Mouse (Mus musculus): Measurements from ENCODE around the gene Agbl1. TPM values are rescaled to one million over a fixed set of nuclear protein-coding genes. Genes with fewer than 3 reads are reported as not detected.

Agbl1 gene
- polyA plus RNA-seq, 1 experiment from 2014 or later = not detected

DNA sequence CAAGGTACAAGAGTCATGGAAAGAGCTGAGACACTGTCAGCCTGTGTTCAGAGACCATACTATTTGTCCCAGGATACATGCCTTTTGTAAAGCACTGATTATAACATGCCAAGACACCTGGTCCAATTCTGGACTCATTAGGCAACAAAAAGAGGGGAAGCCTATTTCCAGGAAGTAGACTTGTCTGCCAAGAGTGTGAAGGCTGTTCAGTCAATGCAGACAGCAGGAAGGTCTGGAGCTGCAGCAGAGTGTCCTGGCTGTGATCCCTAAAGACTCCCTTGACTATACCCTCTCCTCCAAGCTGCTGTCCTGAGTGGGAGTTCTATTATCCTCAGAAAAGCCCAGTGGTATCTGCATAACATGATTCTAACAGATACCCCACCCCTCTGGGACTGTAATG lies 689.2 kb downstream of the Agbl1 start:
- H3K27ac ChIP-seq (ENCODE audit: low read length) = no peak overlapping the region
- H3K36me3 ChIP-seq (ENCODE audit: control insufficient read depth, insufficient read depth) = no peaks in the 10 kb centered on the region
- no peak overlapping the region for H3K4me3 ChIP-seq (ENCODE audit: low read length)
- no peaks in the 10 kb centered on the region for H3K4me1 ChIP-seq (ENCODE audit: control insufficient read depth, insufficient read depth, low read length)
- no peak for ATAC-seq (replicated peaks; ENCODE audit: extremely low read depth, insufficient read depth, low FRiP score)
- no peak overlapping the region for H3K9ac ChIP-seq (ENCODE audit: low read length)
- H3K4me2 ChIP-seq (ENCODE audit: low read depth, low read length) = no peak overlapping the region
- H3K27me3 ChIP-seq (ENCODE audit: control insufficient read depth, insufficient read depth, low read length) = no peaks in the 10 kb centered on the region
- no peaks in the 10 kb centered on the region for H3K9me3 ChIP-seq (replicated peaks; ENCODE audit: control insufficient read depth, low read length)

DNA sequence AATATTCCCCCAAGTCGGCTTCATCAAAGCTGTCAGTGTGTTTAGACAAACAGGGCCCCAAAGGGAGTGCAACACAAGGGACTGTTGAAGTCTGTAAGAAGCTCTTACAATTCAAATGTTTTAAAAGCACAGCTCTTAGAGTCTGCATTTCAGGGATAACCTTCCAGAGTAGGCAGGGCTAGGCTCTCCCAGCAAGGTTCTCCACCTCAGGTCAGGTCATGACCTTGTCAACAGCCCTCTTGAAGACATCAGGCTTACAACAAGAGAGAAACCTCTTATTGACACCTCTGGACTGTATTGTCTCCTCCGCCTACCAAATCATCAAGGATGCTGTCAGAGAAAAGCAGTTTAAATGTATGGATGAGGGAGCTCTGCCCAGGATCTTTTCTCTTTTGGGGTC lies 692.0 kb downstream of the Agbl1 start:
- Histone ChIP-seq H3K9ac (ENCODE audit: low read length) (no peak overlapping the region), H3K4me2 (ENCODE audit: low read depth, low read length) (no peak overlapping the region), H3K36me3 (ENCODE audit: control insufficient read depth, insufficient read depth) (no peaks in the 10 kb centered on the region), H3K27me3 (ENCODE audit: control insufficient read depth, insufficient read depth, low read length) (no peaks in the 10 kb centered on the region), H3K4me3 (ENCODE audit: low read length) (no peak overlapping the region), H3K27ac (ENCODE audit: low read length) (no peak overlapping the region), H3K4me1 (ENCODE audit: control insufficient read depth, insufficient read depth, low read length) (no peaks in the 10 kb centered on the region), H3K9me3 (replicated peaks; ENCODE audit: control insufficient read depth, low read length) (no peaks in the 10 kb centered on the region)
- WGBS = 44% methylated on average over 2 of the region's 2 CpGs
- no peak for ATAC-seq (replicated peaks; ENCODE audit: extremely low read depth, insufficient read depth, low FRiP score)

DNA sequence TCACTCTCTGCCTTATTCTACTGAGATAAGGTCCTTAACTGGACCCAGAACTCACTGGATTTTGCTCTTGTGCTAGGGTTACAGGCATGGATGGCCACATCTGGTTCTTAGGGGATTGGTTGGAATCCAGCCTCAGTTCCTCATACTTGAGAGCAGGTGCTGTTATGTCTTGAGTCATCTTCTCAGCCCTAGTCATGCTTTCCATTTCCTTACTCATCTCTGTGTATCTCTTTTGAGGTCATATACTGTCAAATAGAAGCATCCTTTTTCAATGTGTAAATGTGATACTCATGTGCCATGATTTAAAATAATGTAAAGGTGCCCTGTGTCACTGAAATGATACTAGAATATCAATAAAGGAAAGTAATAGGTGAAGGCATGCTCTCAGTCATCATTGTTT lies 705.5 kb downstream of the Agbl1 start:
- H3K9me3 ChIP-seq (replicated peaks; ENCODE audit: control insufficient read depth, low read length) = no peaks in the 10 kb centered on the region
- no peak for ATAC-seq (replicated peaks; ENCODE audit: extremely low read depth, insufficient read depth, low FRiP score)
- no peaks in the 10 kb centered on the region for H3K36me3 ChIP-seq (ENCODE audit: control insufficient read depth, insufficient read depth)

DNA sequence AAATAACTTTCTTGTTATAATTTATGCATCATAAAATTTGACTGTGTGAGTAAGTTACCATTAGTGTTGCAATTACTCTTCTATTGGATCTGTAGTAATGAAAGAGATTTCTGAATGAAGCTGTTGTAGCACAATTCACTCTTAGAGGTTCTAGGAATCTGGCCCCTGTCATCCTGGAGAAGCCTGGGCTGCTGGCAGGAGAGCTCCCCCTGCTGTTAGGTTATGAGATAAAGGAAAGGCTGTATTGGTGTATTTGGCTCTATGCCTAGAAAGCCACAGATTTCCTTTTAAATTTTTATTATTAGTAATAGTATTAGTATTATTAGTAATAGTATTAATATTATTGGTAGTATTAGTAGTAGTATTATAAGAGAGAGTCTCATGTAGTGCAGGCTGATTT lies 711.8 kb downstream of the Agbl1 start:
- Histone ChIP-seq H3K4me3 (ENCODE audit: low read length) (no peak overlapping the region), H3K36me3 (ENCODE audit: control insufficient read depth, insufficient read depth) (no peaks in the 10 kb centered on the region), H3K4me2 (ENCODE audit: low read depth, low read length) (no peak overlapping the region), H3K9me3 (replicated peaks; ENCODE audit: control insufficient read depth, low read length) (no peaks in the 10 kb centered on the region), H3K9ac (ENCODE audit: low read length) (no peak overlapping the region), H3K27me3 (ENCODE audit: control insufficient read depth, insufficient read depth, low read length) (no peaks in the 10 kb centered on the region), H3K27ac (ENCODE audit: low read length) (no peak overlapping the region), H3K4me1 (ENCODE audit: control insufficient read depth, insufficient read depth, low read length) (no peaks in the 10 kb centered on the region)
- ATAC-seq (replicated peaks; ENCODE audit: extremely low read depth, insufficient read depth, low FRiP score) = no peak

More for the DNA sequence above, 705.5 kb downstream of the Agbl1 start:
- Histone ChIP-seq H3K27me3 (ENCODE audit: control insufficient read depth, insufficient read depth, low read length) (no peaks in the 10 kb centered on the region), H3K4me3 (ENCODE audit: low read length) (no peak overlapping the region), H3K9ac (ENCODE audit: low read length) (no peak overlapping the region), H3K4me2 (ENCODE audit: low read depth, low read length) (no peak overlapping the region), H3K4me1 (ENCODE audit: control insufficient read depth, insufficient read depth, low read length) (no peaks in the 10 kb centered on the region), H3K27ac (ENCODE audit: low read length) (no peak overlapping the region)

DNA sequence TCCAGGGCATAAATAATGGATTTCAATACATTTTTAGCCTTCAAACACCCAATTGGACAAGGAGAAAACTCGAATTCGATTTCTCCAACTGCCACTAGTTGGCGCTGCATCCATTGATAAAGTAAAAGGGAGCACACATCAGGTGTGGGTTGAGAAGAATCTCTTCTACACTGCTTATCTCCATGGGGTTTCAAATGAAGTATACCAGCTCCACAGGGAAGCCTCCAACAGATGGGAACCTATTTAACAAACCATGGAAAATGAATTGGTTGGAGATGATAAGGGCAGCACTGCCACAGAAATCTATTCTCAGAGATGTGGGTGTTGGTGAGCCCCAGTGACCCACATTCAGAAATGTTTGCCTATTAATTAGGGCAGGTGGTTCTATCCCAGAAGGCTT lies 741.6 kb downstream of the Agbl1 start:
- H3K4me3 ChIP-seq (ENCODE audit: low read length) = no peak overlapping the region
- WGBS = 9% methylated on average over 3 of the region's 3 CpGs
- H3K36me3 ChIP-seq (ENCODE audit: control insufficient read depth, insufficient read depth) = no peaks in the 10 kb centered on the region
- ATAC-seq (replicated peaks; ENCODE audit: extremely low read depth, insufficient read depth, low FRiP score) = no peak
- no peak overlapping the region for H3K27ac ChIP-seq (ENCODE audit: low read length)
- H3K9me3 ChIP-seq (replicated peaks; ENCODE audit: control insufficient read depth, low read length) = no peaks in the 10 kb centered on the region
- no peaks in the 10 kb centered on the region for H3K27me3 ChIP-seq (ENCODE audit: control insufficient read depth, insufficient read depth, low read length)
- no peak overlapping the region for H3K9ac ChIP-seq (ENCODE audit: low read length)
- H3K4me2 ChIP-seq (ENCODE audit: low read depth, low read length) = no peak overlapping the region
- H3K4me1 ChIP-seq (ENCODE audit: control insufficient read depth, insufficient read depth, low read length) = no peaks in the 10 kb centered on the region

DNA sequence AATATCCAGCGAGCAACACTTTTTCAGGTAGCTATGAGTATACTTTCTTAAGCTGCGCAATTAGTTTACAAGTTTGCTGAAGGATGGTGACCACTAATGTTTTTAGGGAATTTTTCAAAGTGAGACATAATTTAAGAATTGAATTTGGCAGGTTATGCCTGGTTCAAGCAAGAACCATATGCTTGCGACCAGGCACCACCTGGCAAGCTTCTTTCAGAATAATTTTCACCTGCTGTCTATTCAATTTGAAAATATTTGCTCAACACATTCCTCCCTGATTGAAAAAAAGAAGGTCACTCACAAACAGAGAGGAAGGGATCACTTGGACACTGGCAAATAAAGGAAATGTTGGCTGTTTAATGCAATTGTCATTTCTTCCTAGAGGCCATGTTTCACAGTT lies 779.9 kb downstream of the Agbl1 start:
- Histone ChIP-seq H3K27me3 (ENCODE audit: control insufficient read depth, insufficient read depth, low read length) (no peaks in the 10 kb centered on the region), H3K9ac (ENCODE audit: low read length) (no peak overlapping the region), H3K27ac (ENCODE audit: low read length) (no peak overlapping the region), H3K9me3 (replicated peaks; ENCODE audit: control insufficient read depth, low read length) (no peaks in the 10 kb centered on the region), H3K36me3 (ENCODE audit: control insufficient read depth, insufficient read depth) (no peaks in the 10 kb centered on the region), H3K4me3 (ENCODE audit: low read length) (no peak overlapping the region), H3K4me2 (ENCODE audit: low read depth, low read length) (no peak overlapping the region), H3K4me1 (ENCODE audit: control insufficient read depth, insufficient read depth, low read length) (no peaks in the 10 kb centered on the region)
- no peak for ATAC-seq (replicated peaks; ENCODE audit: extremely low read depth, insufficient read depth, low FRiP score)
- 78% methylated on average over 3 of the region's 3 CpGs for WGBS

DNA sequence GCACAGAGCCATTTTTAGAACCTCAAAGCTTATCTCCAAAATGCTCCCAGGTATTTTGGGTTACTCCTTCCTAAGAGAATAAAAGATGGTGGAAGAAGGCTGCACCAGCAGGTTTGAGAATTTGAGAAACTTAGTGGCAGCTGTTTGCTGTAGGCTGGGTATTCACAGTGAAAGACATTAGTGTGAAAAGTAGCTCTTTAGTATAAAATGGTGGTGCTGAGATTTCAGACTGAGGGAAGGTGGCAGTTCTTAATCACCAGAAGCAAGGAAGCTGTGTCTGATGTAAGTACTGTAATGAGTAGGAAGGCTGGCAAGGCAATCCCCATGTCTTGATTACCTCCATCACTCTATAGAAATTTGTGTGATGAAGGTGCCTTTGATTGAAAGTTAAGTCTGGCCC lies 799.3 kb downstream of the Agbl1 start:
- H3K27ac ChIP-seq (ENCODE audit: low read length) = no peak overlapping the region
- no peaks in the 10 kb centered on the region for H3K36me3 ChIP-seq (ENCODE audit: control insufficient read depth, insufficient read depth)
- no peaks in the 10 kb centered on the region for H3K4me1 ChIP-seq (ENCODE audit: control insufficient read depth, insufficient read depth, low read length)
- H3K27me3 ChIP-seq (ENCODE audit: control insufficient read depth, insufficient read depth, low read length) = no peaks in the 10 kb centered on the region
- H3K4me3 ChIP-seq (ENCODE audit: low read length) = no peak overlapping the region
- no peak for ATAC-seq (replicated peaks; ENCODE audit: extremely low read depth, insufficient read depth, low FRiP score)
- H3K9me3 ChIP-seq (replicated peaks; ENCODE audit: control insufficient read depth, low read length) = no peaks in the 10 kb centered on the region
- no peak overlapping the region for H3K4me2 ChIP-seq (ENCODE audit: low read depth, low read length)
- H3K9ac ChIP-seq (ENCODE audit: low read length) = no peak overlapping the region

DNA sequence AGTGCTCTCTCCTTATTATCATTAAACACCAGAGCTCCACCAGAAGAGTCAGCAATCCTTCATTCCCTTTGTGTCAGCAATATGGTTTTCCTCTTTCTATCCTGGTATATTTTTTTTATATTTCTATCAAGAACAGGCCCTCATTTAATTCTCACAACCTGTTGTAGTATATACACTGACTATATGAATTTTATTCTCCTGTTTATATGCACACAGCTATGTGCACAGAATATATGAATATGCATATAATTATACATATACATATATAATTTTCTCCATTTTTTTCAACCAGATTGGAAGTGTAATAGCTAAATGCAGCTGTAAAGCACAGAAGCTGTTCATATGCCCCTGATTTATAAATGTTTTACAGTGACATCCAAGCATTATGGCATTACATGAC lies 846.3 kb downstream of the Agbl1 start:
- Histone ChIP-seq H3K9ac (ENCODE audit: low read length) (no peak overlapping the region), H3K36me3 (ENCODE audit: control insufficient read depth, insufficient read depth) (no peaks in the 10 kb centered on the region), H3K9me3 (replicated peaks; ENCODE audit: control insufficient read depth, low read length) (no peaks in the 10 kb centered on the region), H3K4me1 (ENCODE audit: control insufficient read depth, insufficient read depth, low read length) (no peaks in the 10 kb centered on the region), H3K27ac (ENCODE audit: low read length) (no peak overlapping the region), H3K4me2 (ENCODE audit: low read depth, low read length) (no peak overlapping the region), H3K4me3 (ENCODE audit: low read length) (no peak overlapping the region), H3K27me3 (ENCODE audit: control insufficient read depth, insufficient read depth, low read length) (no peaks in the 10 kb centered on the region)
- no peak for ATAC-seq (replicated peaks; ENCODE audit: extremely low read depth, insufficient read depth, low FRiP score)

DNA sequence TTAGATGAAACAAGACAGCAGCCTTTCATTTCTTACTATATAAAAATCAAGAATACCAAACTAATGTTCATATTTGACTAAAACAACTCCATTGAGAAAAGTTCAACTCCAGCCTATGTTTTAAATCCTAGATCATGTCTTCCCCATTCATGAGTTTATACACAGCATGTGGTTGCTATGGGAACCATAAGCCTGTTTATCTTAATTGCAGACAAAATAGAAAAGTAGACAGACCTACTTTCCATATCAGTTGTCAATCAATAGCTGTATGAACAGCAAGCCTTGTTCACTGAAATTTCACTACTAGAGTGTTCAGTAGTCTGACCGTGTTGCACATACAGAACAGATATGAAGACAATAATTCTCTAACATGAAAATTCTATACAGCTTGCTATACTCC lies 857.6 kb downstream of the Agbl1 start:
- H3K4me2 ChIP-seq (ENCODE audit: low read depth, low read length) = no peak overlapping the region
- no peak overlapping the region for H3K4me3 ChIP-seq (ENCODE audit: low read length)
- H3K9ac ChIP-seq (ENCODE audit: low read length) = no peak overlapping the region
- no peak for ATAC-seq (replicated peaks; ENCODE audit: extremely low read depth, insufficient read depth, low FRiP score)
- H3K27ac ChIP-seq (ENCODE audit: low read length) = no peak overlapping the region
- H3K9me3 ChIP-seq (replicated peaks; ENCODE audit: control insufficient read depth, low read length) = no peaks in the 10 kb centered on the region
- no peaks in the 10 kb centered on the region for H3K4me1 ChIP-seq (ENCODE audit: control insufficient read depth, insufficient read depth, low read length)
- no peaks in the 10 kb centered on the region for H3K36me3 ChIP-seq (ENCODE audit: control insufficient read depth, insufficient read depth)
- WGBS = 55% methylated on average over 1 of the region's 1 CpGs
- no peaks in the 10 kb centered on the region for H3K27me3 ChIP-seq (ENCODE audit: control insufficient read depth, insufficient read depth, low read length)

DNA sequence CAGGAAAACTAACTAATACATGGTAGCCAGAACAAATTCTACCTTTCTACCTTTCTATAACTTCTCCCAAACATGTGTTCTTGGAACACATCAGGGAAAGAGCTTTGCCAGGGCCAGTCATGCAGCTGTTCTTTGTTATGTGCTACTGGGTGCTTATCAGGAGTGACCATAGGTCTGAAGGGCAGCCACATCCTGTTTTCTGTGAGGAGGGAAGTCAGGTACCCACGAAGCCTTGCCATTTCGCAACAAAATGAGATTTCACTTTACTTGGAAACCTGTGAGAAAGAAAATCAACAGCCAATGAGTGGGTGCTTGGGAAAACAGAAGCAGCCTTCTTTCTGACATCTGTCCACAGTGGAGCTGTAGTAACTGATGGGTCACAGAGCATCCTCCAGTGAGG lies 865.5 kb downstream of the Agbl1 start:
- Histone ChIP-seq H3K36me3 (ENCODE audit: control insufficient read depth, insufficient read depth) (no peaks in the 10 kb centered on the region), H3K4me1 (ENCODE audit: control insufficient read depth, insufficient read depth, low read length) (no peaks in the 10 kb centered on the region), H3K4me2 (ENCODE audit: low read depth, low read length) (no peak overlapping the region), H3K9ac (ENCODE audit: low read length) (no peak overlapping the region), H3K27ac (ENCODE audit: low read length) (no peak overlapping the region), H3K4me3 (ENCODE audit: low read length) (no peak overlapping the region), H3K27me3 (ENCODE audit: control insufficient read depth, insufficient read depth, low read length) (no peaks in the 10 kb centered on the region), H3K9me3 (replicated peaks; ENCODE audit: control insufficient read depth, low read length) (no peaks in the 10 kb centered on the region)
- WGBS = 46% methylated on average over 2 of the region's 2 CpGs
- no peak for ATAC-seq (replicated peaks; ENCODE audit: extremely low read depth, insufficient read depth, low FRiP score)

All from heart, embryonic 16.5 days (tissue).